Mouse (Mus musculus): ENCODE measurements around the gene Usp6nl. TPM values are rescaled to one million over a fixed set of nuclear protein-coding genes. Genes with fewer than 3 reads are reported as not detected.

Gene Usp6nl
- total and polyA plus RNA-seq, 3 experiments = 2.0 to 6.6 (median 6.5) TPM

DNA sequence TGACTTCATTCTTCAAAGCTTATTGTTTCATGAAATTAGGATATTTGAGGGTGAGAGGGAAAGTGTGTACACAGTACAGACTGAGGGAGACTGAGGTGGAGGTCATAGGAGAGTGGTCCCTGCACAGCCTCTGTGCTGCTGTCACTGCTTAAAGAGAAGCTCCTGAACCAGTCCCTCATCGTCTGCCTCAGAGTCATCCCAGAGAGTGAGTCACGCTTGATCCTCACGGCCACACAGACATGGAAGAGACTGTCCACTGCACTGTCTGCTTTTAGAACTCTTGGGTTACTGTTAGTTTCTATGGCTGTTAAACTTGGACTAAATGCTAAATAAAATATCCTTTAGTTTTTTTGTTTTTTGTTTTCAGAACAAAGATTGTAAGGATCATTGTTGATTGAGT is 3.2 kb downstream of the Usp6nl start:
- no peaks in the 10 kb centered on the region for H3K27me3 ChIP-seq (ENCODE audit: control insufficient read depth, insufficient read depth, low read length)
- H3K4me1 ChIP-seq (ENCODE audit: control insufficient read depth, insufficient read depth, low read length) = peaks cover 3% of the 10 kb centered on the region
- TF ChIP-seq CTCF (IDR thresholded peaks at IDR 0.05) (no peak), POLR2A (IDR thresholded peaks at IDR 0.05; ENCODE audit: insufficient read depth, low read depth, low read length) (no peak), EP300 (IDR thresholded peaks at IDR 0.05; ENCODE audit: insufficient read depth, low read depth, low read length) (no peak)
- H3K4me3 ChIP-seq = no peak overlapping the region
- WGBS = 58% methylated on average over 3 of the region's 3 CpGs
- H3K9ac ChIP-seq (ENCODE audit: low read depth, low read length) = no peak overlapping the region
- DNase-seq = no peak
- no peak overlapping the region for H3K27ac ChIP-seq
- intact Hi-C loops (cut with DNase I) = no loop called here
- peaks cover 2% of the 10 kb centered on the region; the same call in 1 of the 2 replicates for H3K79me2 ChIP-seq (replicated peaks; ENCODE audit: control insufficient read depth, insufficient read depth, low read length)
- peaks cover 2% of the 10 kb centered on the region; the same call in 1 of the 2 replicates for H3K36me3 ChIP-seq (ENCODE audit: control insufficient read depth, insufficient read depth, low read length)

DNA sequence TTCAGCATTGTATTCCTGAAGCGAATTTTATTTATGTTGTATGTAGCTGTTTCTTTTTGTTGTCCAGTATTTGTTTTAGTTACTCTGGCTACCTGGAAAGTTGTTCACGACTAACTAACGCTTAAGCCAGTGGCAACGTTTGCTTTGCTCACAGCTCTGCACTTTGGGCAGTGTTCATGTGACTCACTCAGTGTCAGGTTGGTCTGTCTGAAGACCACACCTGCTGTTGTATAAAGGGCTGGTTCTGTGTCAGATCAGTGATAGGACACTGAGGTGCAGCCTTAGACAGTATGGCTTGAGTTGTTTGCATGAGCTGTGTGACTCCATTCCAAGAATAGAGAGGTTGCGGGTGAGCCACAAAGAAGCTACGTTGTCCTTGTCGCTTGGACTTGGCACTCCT is 6.5 kb downstream of the Usp6nl start:
- no peak for DNase-seq
- 89% methylated on average over 7 of the region's 7 CpGs for WGBS
- H3K27me3 ChIP-seq (ENCODE audit: control insufficient read depth, insufficient read depth, low read length) = no peaks in the 10 kb centered on the region
- no peak overlapping the region for H3K4me3 ChIP-seq
- intact Hi-C loops (cut with DNase I) = no loop called here
- H3K27ac ChIP-seq = no peak overlapping the region
- no peaks in the 10 kb centered on the region for H3K36me3 ChIP-seq (ENCODE audit: control insufficient read depth, insufficient read depth, low read length)
- TF ChIP-seq CTCF (IDR thresholded peaks at IDR 0.05) (no peak), EP300 (IDR thresholded peaks at IDR 0.05; ENCODE audit: insufficient read depth, low read depth, low read length) (no peak), POLR2A (IDR thresholded peaks at IDR 0.05; ENCODE audit: insufficient read depth, low read depth, low read length) (no peak)
- H3K9ac ChIP-seq (ENCODE audit: low read depth, low read length) = no peak overlapping the region
- H3K79me2 ChIP-seq (replicated peaks; ENCODE audit: control insufficient read depth, insufficient read depth, low read length) = peaks cover 9% of the 10 kb centered on the region
- peaks cover 3% of the 10 kb centered on the region for H3K4me1 ChIP-seq (ENCODE audit: control insufficient read depth, insufficient read depth, low read length)

DNA sequence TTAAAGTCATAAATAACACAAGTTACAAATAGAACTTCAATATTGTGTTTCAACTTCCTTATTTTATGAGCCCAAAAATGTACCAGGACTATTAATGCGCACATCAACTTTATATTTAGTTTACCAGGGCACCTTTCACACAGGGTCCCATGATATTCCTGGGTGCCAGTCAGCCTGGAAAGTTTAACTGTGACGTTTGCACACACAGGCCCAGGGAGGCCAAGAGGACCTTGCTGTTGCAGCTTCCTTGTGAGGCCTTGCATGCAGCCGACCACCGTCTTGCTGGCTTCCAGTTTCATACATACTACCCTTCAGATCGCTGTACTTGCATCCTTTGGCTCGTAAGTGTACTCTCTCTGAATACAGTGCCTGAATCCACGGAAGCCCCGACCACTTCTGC is 8.3 kb downstream of the Usp6nl start:
- H3K27ac ChIP-seq = no peak overlapping the region
- no peak for TF ChIP-seq CTCF (IDR thresholded peaks at IDR 0.05)
- no peak for TF ChIP-seq POLR2A (IDR thresholded peaks at IDR 0.05; ENCODE audit: insufficient read depth, low read depth, low read length)
- TF ChIP-seq EP300 (IDR thresholded peaks at IDR 0.05; ENCODE audit: insufficient read depth, low read depth, low read length) = no peak
- WGBS = 78% methylated on average over 8 of the region's 8 CpGs
- H3K36me3 ChIP-seq (ENCODE audit: control insufficient read depth, insufficient read depth, low read length) = no peaks in the 10 kb centered on the region
- DNase-seq = no peak
- no peaks in the 10 kb centered on the region for H3K27me3 ChIP-seq (ENCODE audit: control insufficient read depth, insufficient read depth, low read length)
- H3K9ac ChIP-seq (ENCODE audit: low read depth, low read length) = no peak overlapping the region
- intact Hi-C loops (cut with DNase I) = no loop called here
- H3K4me1 ChIP-seq (ENCODE audit: control insufficient read depth, insufficient read depth, low read length) = peaks cover 3% of the 10 kb centered on the region
- peaks cover 9% of the 10 kb centered on the region for H3K79me2 ChIP-seq (replicated peaks; ENCODE audit: control insufficient read depth, insufficient read depth, low read length)
- no peak overlapping the region for H3K4me3 ChIP-seq

DNA sequence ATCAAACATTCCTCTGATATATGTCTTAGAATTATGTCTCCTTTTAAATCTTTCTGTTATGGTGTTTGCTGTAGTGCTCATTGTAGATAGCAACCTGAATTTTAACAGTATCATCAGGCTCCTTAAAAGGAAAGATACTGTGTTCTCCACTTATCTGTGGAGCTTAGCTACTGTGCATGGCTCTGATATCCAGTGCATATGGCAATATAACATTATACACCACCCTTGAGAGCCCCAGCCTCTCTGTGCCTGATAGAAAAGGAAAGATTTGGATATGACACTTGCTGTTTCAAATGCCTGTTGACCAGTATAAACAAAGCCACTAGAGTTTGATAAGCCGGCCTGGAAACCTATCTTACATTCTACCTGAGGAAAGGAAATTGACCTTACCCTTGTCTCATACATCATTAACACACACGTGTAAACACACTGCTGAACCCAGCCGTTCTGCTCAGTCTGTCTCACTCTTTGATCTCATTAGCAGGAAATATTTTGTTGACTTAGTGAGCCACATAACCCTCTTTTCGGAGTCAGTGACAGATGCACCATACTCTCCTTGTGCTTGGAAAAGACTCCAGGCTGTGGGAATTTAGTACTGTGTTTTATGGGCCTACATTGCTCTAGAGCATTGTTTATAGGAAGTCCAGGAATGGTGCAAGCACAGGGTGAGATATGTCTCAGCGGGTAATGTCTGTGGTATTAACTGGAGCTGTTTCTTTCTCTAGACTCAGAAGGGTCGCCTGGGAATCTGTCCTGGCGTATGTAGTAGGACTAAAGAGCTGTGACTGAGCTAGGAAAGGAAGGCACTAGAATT is 9.1 kb downstream of the Usp6nl start:
- WGBS = 60% methylated on average over 7 of the region's 7 CpGs
- H3K79me2 ChIP-seq (replicated peaks; ENCODE audit: control insufficient read depth, insufficient read depth, low read length) = peaks cover 9% of the 10 kb centered on the region
- H3K27me3 ChIP-seq (ENCODE audit: control insufficient read depth, insufficient read depth, low read length) = no peaks in the 10 kb centered on the region
- intact Hi-C loops (cut with DNase I) = no loop called here
- H3K36me3 ChIP-seq (ENCODE audit: control insufficient read depth, insufficient read depth, low read length) = no peaks in the 10 kb centered on the region
- H3K27ac ChIP-seq = no peak overlapping the region
- no peak overlapping the region for H3K9ac ChIP-seq (ENCODE audit: low read depth, low read length)
- TF ChIP-seq POLR2A (IDR thresholded peaks at IDR 0.05; ENCODE audit: insufficient read depth, low read depth, low read length) = no peak
- TF ChIP-seq EP300 (IDR thresholded peaks at IDR 0.05; ENCODE audit: insufficient read depth, low read depth, low read length) = no peak
- TF ChIP-seq CTCF (IDR thresholded peaks at IDR 0.05) = no peak
- no peak overlapping the region for H3K4me3 ChIP-seq
- no peak for DNase-seq
- H3K4me1 ChIP-seq (ENCODE audit: control insufficient read depth, insufficient read depth, low read length) = peaks cover 3% of the 10 kb centered on the region

DNA sequence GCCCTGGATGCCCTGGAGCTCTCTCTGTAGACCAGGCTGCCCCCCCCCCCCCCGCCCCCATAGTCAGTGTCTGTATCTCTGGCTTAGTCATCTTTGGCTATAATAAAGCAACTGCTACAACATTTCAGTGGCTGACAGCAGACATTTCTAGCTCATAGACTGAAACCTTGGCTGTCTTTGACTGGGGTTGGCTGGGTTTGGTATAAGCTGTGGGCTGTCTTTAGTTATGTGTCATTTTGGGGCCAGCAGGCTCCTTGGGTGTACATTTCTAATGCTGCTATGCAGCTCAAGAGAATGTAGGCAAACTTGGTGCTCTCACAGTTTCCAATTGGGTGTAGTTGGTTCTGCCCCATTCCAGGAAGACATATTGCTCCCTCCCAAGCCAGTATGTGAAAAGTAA is 11.1 kb downstream of the Usp6nl start:
- TF ChIP-seq POLR2A (IDR thresholded peaks at IDR 0.05; ENCODE audit: insufficient read depth, low read depth, low read length) (no peak), EP300 (IDR thresholded peaks at IDR 0.05; ENCODE audit: insufficient read depth, low read depth, low read length) (no peak), CTCF (IDR thresholded peaks at IDR 0.05) (no peak)
- Histone ChIP-seq H3K79me2 (replicated peaks; ENCODE audit: control insufficient read depth, insufficient read depth, low read length) (peaks cover 9% of the 10 kb centered on the region), H3K4me1 (ENCODE audit: control insufficient read depth, insufficient read depth, low read length) (peaks cover 6% of the 10 kb centered on the region), H3K36me3 (ENCODE audit: control insufficient read depth, insufficient read depth, low read length) (no peaks in the 10 kb centered on the region), H3K27ac (no peak overlapping the region), H3K27me3 (ENCODE audit: control insufficient read depth, insufficient read depth, low read length) (no peaks in the 10 kb centered on the region), H3K4me3 (no peak overlapping the region), H3K9ac (ENCODE audit: low read depth, low read length) (no peak overlapping the region)
- no peak for DNase-seq
- intact Hi-C loops (cut with DNase I) = no loop called here
- WGBS = 83% methylated on average over 1 of the region's 1 CpGs

DNA sequence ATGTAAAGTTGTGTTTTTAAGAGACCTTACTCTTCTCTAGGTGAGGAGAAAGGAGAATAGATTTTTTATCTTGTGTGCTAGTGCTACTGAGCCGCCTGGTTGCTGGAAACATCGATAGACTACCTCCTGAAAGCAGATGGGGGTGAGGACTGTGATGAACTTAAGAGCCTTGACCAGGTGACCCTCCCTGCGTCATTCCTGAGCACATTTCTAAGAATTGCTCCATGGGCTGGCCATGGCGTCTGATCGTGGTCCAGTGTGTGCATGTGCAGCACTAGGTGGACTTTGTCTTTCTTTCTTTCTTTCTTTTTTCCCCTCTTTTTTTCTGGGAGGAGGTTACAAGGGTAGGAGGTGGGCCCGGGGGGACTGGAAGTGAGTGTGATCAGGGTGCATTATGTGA is 11.5 kb downstream of the Usp6nl start:
- Histone ChIP-seq H3K4me1 (ENCODE audit: control insufficient read depth, insufficient read depth, low read length) (peaks cover 5% of the 10 kb centered on the region), H3K9ac (ENCODE audit: low read depth, low read length) (no peak overlapping the region), H3K79me2 (replicated peaks; ENCODE audit: control insufficient read depth, insufficient read depth, low read length) (peaks cover 8% of the 10 kb centered on the region), H3K4me3 (no peak overlapping the region), H3K36me3 (ENCODE audit: control insufficient read depth, insufficient read depth, low read length) (no peaks in the 10 kb centered on the region), H3K27ac (no peak overlapping the region), H3K27me3 (ENCODE audit: control insufficient read depth, insufficient read depth, low read length) (no peaks in the 10 kb centered on the region)
- intact Hi-C loops (cut with DNase I) = no loop called here
- 86% methylated on average over 6 of the region's 6 CpGs for WGBS
- DNase-seq = no peak
- TF ChIP-seq POLR2A (IDR thresholded peaks at IDR 0.05; ENCODE audit: insufficient read depth, low read depth, low read length) (no peak), EP300 (IDR thresholded peaks at IDR 0.05; ENCODE audit: insufficient read depth, low read depth, low read length) (no peak), CTCF (IDR thresholded peaks at IDR 0.05) (no peak)

All from heart, adult 2 months (tissue).